Mouse (Mus musculus) intestine, embryonic 14.5 days (tissue): Measurements from ENCODE around the gene Impg1. TPM values are rescaled to one million over a fixed set of nuclear protein-coding genes. Genes with fewer than 3 reads are reported as not detected.

ENCODE experiments used
- ATAC-seq: fragments of 200-750 bp; cut with Nextera tagmentation; replicated peaks from 2 replicates; pipeline ENCODE4 v1.8.0; 2017; ENCODE audit warnings: low read depth, moderate number of reproducible peaks, moderate TSS enrichment, moderate library complexity; ENCODE audit not compliant: low FRiP score, low TSS enrichment
- DNase-seq: peaks from one replicate; pipeline ENCODE4 v3.0.0-alpha.2; 2018; ENCODE audit warnings: low spot score
- H3K27ac ChIP-seq: fragments of 300-500 bp; sonication (generic); 2 replicates; pipeline ENCODE4 v1.5.1; 2014; ENCODE audit warnings: low read depth, mild to moderate bottlenecking, control low read depth
- H3K27me3 ChIP-seq: fragments of 300-500 bp; sonication (generic); replicated peaks from 2 replicates; pipeline ENCODE4 v1.6.1; 2014; ENCODE audit warnings: low read length, control low read depth; ENCODE audit not compliant: control insufficient read depth, insufficient read depth
- H3K36me3 ChIP-seq: fragments of 300-500 bp; sonication (generic); 2 replicates; pipeline ENCODE4 v1.6.1; 2014; ENCODE audit warnings: low read length, control low read depth; ENCODE audit not compliant: control insufficient read depth, insufficient read depth
- H3K4me1 ChIP-seq: fragments of 300-500 bp; sonication (generic); replicated peaks from 2 replicates; pipeline ENCODE4 v1.6.1; 2014; ENCODE audit warnings: low read length, control low read depth, mixed read lengths; ENCODE audit not compliant: control insufficient read depth, insufficient read depth
- H3K4me2 ChIP-seq: fragments of 300-500 bp; sonication (generic); 2 replicates; pipeline ENCODE4 v1.6.1; 2014; ENCODE audit warnings: low read length
- H3K4me3 ChIP-seq: fragments of 300-500 bp; sonication (generic); 2 replicates; pipeline ENCODE4 v1.5.1; 2014; ENCODE audit warnings: low read depth, low read length, control low read depth, mixed read lengths
- H3K9ac ChIP-seq: fragments of 300-500 bp; sonication (generic); 2 replicates; pipeline ENCODE4 v1.6.1; 2014; ENCODE audit warnings: mild to moderate bottlenecking, low read length
- H3K9me3 ChIP-seq: fragments of 300-500 bp; sonication (generic); 2 replicates; pipeline ENCODE4 v1.6.1; 2016; ENCODE audit warnings: low read length, control low read depth; ENCODE audit not compliant: control insufficient read depth
- WGBS: fragments of 180-500 bp; shearing (Covaris S2); extraction: QIAGEN DNeasy Blood & Tissue Kit; methylation state at CpG from one replicate; pipeline ENCODE4 v1.1.7; 2014; 5-methylcytosine and 5-hydroxymethylcytosine counted together
- polyA plus RNA-seq: library from polyadenylated mRNA; unstranded; fragments of >200 nt; fragmentation: Nextera tagmentation; extraction: Ambion mirVana; gene quantifications from 2 replicates; pipeline ENCODE4 v1.2.1, GENCODE M21; 2014

Impg1 gene
- polyA plus RNA-seq, 1 experiment from 2014 or later = 0.09 TPM

DNA sequence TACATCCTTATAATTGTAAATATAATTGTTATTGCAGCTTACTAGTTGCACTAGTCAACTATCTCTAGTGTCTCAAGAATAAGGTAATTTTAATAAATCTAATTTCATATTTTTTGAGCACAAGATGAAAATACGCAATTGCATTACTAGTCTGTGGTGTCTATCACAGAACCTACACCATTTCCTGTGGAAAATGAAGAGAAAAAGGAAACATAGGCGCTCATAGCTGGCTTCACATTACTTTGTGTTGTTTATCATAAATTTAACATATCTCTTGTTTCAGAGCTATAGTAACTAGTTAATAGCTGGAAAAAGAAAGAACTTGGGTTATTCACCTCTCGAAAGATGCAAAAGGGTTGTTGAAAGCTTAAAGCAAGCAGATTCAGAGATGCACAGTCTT, 182.9 kb downstream of the Impg1 start:
- no peak for ATAC-seq

DNA sequence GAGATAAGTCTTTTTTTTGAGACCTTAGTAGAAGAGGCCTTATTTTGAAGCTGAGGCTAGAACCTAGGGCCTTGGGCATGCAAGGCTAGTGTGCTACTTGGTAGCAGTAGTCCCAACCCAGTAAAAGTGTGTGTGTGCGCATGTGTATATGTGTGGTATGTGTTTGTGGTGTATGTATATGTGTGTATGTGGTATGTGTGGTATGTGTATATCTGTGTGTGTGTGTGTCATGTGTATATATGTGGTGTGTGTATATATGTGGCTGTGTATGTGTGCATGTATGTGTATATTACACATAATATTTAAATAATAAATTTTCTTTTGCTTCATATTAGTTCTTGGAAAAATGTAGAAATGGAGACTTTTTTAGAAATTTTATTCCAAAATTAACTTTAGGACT, 184.6 kb downstream of the Impg1 start:
- Histone ChIP-seq H3K4me3 (no peak overlapping the region), H3K4me1 (no peaks in the 10 kb centered on the region), H3K27ac (no peak overlapping the region), H3K9me3 (no peaks in the 10 kb centered on the region), H3K9ac (no peak overlapping the region), H3K4me2 (no peak overlapping the region), H3K27me3 (no peaks in the 10 kb centered on the region), H3K36me3 (peaks cover 60% of the 10 kb centered on the region)
- no peak for ATAC-seq
- DNase-seq = no peak
- WGBS = 96% methylated on average over 1 of the region's 1 CpGs

More for the DNA sequence above, 182.9 kb downstream of the Impg1 start:
- Histone ChIP-seq H3K4me3 (no peak overlapping the region), H3K27me3 (no peaks in the 10 kb centered on the region), H3K9me3 (no peaks in the 10 kb centered on the region), H3K4me1 (no peaks in the 10 kb centered on the region), H3K9ac (no peak overlapping the region), H3K4me2 (no peak overlapping the region), H3K27ac (no peak overlapping the region), H3K36me3 (peaks cover 58% of the 10 kb centered on the region)
- DNase-seq = no peak
- 95% methylated on average over 3 of the region's 3 CpGs for WGBS

DNA sequence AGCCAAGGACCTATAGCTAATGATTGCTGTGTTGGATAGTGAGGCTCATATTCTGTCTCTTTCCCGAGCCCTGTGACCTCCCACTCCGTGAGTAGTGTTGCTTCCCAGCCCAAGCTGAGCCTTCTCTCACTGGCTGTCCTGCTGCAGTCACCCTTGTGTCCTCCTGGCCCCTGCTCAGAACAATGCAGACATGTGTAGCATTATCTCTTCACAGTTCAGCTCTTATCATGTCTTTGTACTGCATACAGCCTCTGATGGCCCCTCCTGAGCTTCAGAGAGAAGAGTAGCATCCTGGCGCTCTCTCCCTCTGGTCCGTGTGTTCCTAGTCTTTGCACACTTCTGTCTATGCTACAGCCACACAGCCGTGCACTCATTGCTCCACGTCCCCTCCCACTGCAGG, 187.5 kb downstream of the Impg1 start:
- H3K4me2 ChIP-seq = no peak overlapping the region
- H3K27ac ChIP-seq = no peak overlapping the region
- no peaks in the 10 kb centered on the region for H3K4me1 ChIP-seq
- no peak overlapping the region for H3K4me3 ChIP-seq
- H3K27me3 ChIP-seq = no peaks in the 10 kb centered on the region
- DNase-seq = no peak
- H3K9ac ChIP-seq = no peak overlapping the region
- no peak for ATAC-seq
- H3K36me3 ChIP-seq = peaks cover 53% of the 10 kb centered on the region
- no peaks in the 10 kb centered on the region for H3K9me3 ChIP-seq
- WGBS = 83% methylated on average over 6 of the region's 6 CpGs

DNA sequence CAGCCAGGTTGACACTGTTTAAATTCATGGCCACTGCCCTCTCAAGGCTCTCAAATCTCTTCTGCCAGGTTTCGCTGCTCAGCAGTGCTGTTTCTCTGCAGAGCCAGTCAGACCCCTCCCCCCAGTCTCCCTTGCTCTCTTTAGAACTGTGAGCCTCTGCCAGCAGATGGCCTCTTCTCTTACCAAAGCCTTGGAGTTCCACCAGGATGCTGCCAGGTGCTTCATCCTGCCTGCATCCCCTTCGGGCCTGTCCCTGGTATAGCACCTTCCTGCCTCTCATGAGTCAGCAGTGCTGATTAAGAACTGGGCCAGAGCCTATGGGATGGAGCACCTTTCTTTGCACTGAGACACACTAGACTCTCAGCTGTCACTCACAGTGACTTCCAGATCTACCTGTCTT, 188.1 kb downstream of the Impg1 start:
- Histone ChIP-seq H3K9me3 (no peaks in the 10 kb centered on the region), H3K27ac (no peak overlapping the region), H3K36me3 (peaks cover 53% of the 10 kb centered on the region), H3K9ac (no peak overlapping the region), H3K4me1 (no peaks in the 10 kb centered on the region), H3K27me3 (no peaks in the 10 kb centered on the region), H3K4me3 (no peak overlapping the region), H3K4me2 (no peak overlapping the region)
- WGBS = 55% methylated on average over 2 of the region's 2 CpGs
- DNase-seq = no peak
- ATAC-seq = no peak

DNA sequence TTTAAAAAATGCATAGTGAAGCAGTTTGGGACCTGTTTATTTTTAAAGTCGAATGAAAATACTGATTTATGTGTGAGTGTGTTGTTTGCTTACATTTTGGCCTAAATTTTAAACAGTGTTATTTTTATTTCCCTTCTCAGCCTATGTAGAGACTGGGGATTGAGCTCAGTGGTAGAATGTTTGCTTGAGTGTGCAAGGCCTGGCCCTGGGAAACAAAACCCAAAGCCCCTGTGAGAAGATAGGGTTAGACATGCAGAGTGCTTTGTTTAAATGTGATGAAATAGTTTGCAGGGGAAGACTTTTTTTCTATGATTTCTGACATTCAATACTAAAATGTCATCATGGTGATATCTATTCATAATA, 189.5 kb downstream of the Impg1 start:
- H3K27ac ChIP-seq = peak overlapping the region; percentile 38; the same call in 1 of the 2 replicates
- no peak overlapping the region for H3K9ac ChIP-seq
- H3K4me3 ChIP-seq = no peak overlapping the region
- H3K4me2 ChIP-seq = no peak overlapping the region
- no peaks in the 10 kb centered on the region for H3K27me3 ChIP-seq
- no peak for ATAC-seq
- H3K4me1 ChIP-seq = no peaks in the 10 kb centered on the region
- no peak for DNase-seq
- peaks cover 46% of the 10 kb centered on the region for H3K36me3 ChIP-seq
- WGBS = 47% methylated on average over 1 of the region's 1 CpGs
- no peaks in the 10 kb centered on the region for H3K9me3 ChIP-seq

DNA sequence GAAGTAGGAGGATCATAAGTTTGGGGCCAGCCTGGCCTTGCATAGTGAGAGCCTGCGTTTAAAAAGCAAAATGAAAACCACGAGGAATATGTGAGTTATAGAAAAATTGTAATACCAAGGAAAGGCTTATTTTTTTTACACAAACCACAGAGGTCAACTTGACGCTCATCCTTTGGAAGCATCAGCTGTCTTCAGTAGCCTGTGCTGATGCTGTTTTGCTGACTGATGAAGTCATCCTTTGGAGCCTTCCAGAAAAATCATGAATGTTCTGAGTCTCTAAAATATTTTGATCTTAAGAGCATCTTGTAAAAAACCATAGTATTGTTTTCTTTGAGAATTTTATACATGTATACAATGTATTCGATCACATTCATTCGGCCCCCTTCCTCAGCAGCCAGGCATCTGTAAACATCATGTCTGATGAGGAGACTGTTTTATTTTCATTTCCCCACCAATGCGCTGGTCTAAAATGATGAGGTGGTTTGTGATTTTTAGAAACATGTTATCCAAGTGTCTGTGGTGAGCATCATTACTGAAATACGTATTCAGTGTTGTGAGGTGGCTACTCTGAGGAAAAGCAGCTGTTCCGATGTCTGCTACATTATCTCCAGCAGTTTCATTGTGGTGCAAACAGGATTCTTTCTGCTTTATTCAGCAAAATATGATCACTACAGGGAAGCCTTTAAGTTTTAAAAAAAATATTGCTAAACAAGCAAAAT, 190.1 kb downstream of the Impg1 start:
- ATAC-seq (no peak), DNase-seq (no peak)
- no peak overlapping the region for H3K4me2 ChIP-seq
- H3K9ac ChIP-seq = no peak overlapping the region
- WGBS = 54% methylated on average over 8 of the region's 8 CpGs
- no peaks in the 10 kb centered on the region for H3K9me3 ChIP-seq
- no peak overlapping the region for H3K4me3 ChIP-seq
- no peaks in the 10 kb centered on the region for H3K4me1 ChIP-seq
- peak overlapping the region; percentile 38; the same call in 1 of the 2 replicates for H3K27ac ChIP-seq
- peaks cover 47% of the 10 kb centered on the region for H3K36me3 ChIP-seq
- H3K27me3 ChIP-seq = no peaks in the 10 kb centered on the region

DNA sequence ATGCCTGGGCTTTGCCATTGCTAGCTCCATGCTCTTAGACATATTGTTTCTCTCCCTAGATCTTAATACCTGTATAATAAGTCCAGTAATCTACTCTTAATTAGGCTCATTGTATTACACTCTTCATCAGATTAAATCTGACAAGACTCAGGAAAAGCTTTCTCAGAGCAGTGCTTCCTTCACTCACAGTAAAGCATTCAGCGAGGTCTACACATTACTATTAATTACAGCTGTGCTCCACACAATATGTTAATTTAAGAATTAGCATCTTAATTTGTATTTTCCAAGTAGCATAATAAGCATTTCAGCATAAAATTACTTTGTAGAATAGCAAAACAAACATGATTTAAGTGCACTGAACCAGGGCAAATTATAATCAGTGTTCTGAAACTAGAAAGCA, 192.3 kb downstream of the Impg1 start:
- ATAC-seq (no peak), DNase-seq (no peak)
- Histone ChIP-seq H3K9me3 (no peaks in the 10 kb centered on the region), H3K27me3 (no peaks in the 10 kb centered on the region), H3K9ac (no peak overlapping the region), H3K36me3 (peaks cover 59% of the 10 kb centered on the region), H3K4me1 (no peaks in the 10 kb centered on the region), H3K4me3 (no peak overlapping the region), H3K4me2 (no peak overlapping the region), H3K27ac (no peak overlapping the region)
- 79% methylated on average over 1 of the region's 1 CpGs for WGBS

DNA sequence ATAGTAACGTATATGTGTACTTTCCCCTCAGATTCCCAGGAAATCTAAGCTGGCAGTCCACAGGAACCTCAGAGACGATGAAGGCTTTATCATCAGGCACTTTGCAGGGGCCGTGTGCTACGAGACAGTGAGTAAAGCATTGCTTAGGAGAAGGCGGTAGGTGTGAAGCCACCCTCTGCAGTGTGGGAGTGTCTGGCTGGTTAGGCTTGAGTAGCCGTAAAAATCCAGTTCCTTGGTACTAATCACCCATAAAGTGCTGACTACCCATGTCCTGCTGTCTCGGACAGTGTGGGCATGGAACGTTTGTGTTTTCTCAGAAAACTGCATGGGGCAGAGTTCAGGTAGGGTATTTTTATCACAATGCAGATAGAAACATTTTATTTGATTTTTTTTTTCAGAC, 195.7 kb downstream of the Impg1 start:
- Histone ChIP-seq H3K9ac (no peak overlapping the region), H3K36me3 (peaks cover 63% of the 10 kb centered on the region), H3K27ac (no peak overlapping the region), H3K4me3 (no peak overlapping the region), H3K9me3 (no peaks in the 10 kb centered on the region), H3K27me3 (no peaks in the 10 kb centered on the region), H3K4me2 (no peak overlapping the region), H3K4me1 (no peaks in the 10 kb centered on the region)
- 68% methylated on average over 8 of the region's 8 CpGs for WGBS
- ATAC-seq (no peak), DNase-seq (no peak)

DNA sequence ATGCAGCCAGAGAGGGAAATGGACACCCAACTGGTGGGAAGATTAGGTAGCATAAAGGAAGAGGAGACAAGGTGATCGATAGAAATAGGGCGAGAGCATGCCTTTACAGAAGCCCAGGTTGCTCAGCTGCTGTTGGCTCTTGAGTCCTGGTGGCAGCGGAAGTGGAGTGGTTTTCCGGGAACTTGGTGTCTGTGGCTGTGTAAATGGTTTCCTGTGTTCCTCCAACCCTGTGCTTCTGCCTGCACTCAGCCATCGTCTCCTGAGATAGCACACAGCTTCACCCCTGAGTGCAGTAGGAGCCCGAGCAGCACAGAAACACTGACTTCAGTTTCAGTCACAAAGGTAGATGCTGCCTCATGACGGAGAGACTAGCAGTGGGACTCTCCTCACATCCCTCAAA, 198.8 kb downstream of the Impg1 start:
- Histone ChIP-seq H3K27ac (no peak overlapping the region), H3K4me3 (no peak overlapping the region), H3K36me3 (peaks cover 61% of the 10 kb centered on the region), H3K27me3 (no peaks in the 10 kb centered on the region), H3K9ac (no peak overlapping the region), H3K4me2 (no peak overlapping the region), H3K9me3 (no peaks in the 10 kb centered on the region), H3K4me1 (0 out of 2 replicates have a peak, but pooled peaks cover 6% of the 10 kb centered on the region)
- WGBS = 80% methylated on average over 7 of the region's 7 CpGs
- no peak for DNase-seq
- ATAC-seq = no peak
